Mouse (Mus musculus): Measurements from ENCODE around the gene Ntrk2. TPM values are rescaled to one million over a fixed set of nuclear protein-coding genes. Genes with fewer than 3 reads are reported as not detected.
"Not testable (repeated sequence)": the region's sequence is repeated elsewhere in the genome, so short reads cannot be mapped to it uniquely, and the experiment has no call there.

Gene Ntrk2
- polyA plus RNA-seq, 1 experiment, result 65.4 TPM

- no peak for TF ChIP-seq CTCF (IDR thresholded peaks at IDR 0.05; ENCODE audit: borderline replicate concordance, extremely low read depth, insufficient read depth, insufficient read length)
- TF ChIP-seq POLR2A (IDR thresholded peaks at IDR 0.05; ENCODE audit: borderline replicate concordance, extremely low read depth, insufficient read depth, insufficient read length, poor library complexity, severe bottlenecking), result no peak
- DNase-seq (ENCODE audit: low read depth), result peak; percentile 99
Measured at GRCm38 (mm10) chr13:59041013-59041764, 234.8 kb downstream of the Ntrk2 start.

- no peak for DNase-seq (ENCODE audit: low read depth)
- TF ChIP-seq POLR2A (IDR thresholded peaks at IDR 0.05; ENCODE audit: borderline replicate concordance, extremely low read depth, insufficient read depth, insufficient read length, poor library complexity, severe bottlenecking), result no peak
- no peak for TF ChIP-seq CTCF (IDR thresholded peaks at IDR 0.05; ENCODE audit: borderline replicate concordance, extremely low read depth, insufficient read depth, insufficient read length)
Measured at GRCm38 (mm10) chr13:59052188-59052587, 245.8 kb downstream of the Ntrk2 start.

- not testable (repeated sequence) for DNase-seq (ENCODE audit: low read depth)
Measured at GRCm38 (mm10) chr13:59054331-59054730, 248.0 kb downstream of the Ntrk2 start.

- DNase-seq (ENCODE audit: low read depth), result no peak
- TF ChIP-seq POLR2A (IDR thresholded peaks at IDR 0.05; ENCODE audit: borderline replicate concordance, extremely low read depth, insufficient read depth, insufficient read length, poor library complexity, severe bottlenecking) (no peak), CTCF (IDR thresholded peaks at IDR 0.05; ENCODE audit: borderline replicate concordance, extremely low read depth, insufficient read depth, insufficient read length) (no peak)
Measured at GRCm38 (mm10) chr13:59056859-59057258, 250.5 kb downstream of the Ntrk2 start.

- no peak for DNase-seq (ENCODE audit: low read depth)
- no peak for TF ChIP-seq CTCF (IDR thresholded peaks at IDR 0.05; ENCODE audit: borderline replicate concordance, extremely low read depth, insufficient read depth, insufficient read length)
- no peak for TF ChIP-seq POLR2A (IDR thresholded peaks at IDR 0.05; ENCODE audit: borderline replicate concordance, extremely low read depth, insufficient read depth, insufficient read length, poor library complexity, severe bottlenecking)
Measured at GRCm38 (mm10) chr13:59057886-59058285, 251.5 kb downstream of the Ntrk2 start.

DNA sequence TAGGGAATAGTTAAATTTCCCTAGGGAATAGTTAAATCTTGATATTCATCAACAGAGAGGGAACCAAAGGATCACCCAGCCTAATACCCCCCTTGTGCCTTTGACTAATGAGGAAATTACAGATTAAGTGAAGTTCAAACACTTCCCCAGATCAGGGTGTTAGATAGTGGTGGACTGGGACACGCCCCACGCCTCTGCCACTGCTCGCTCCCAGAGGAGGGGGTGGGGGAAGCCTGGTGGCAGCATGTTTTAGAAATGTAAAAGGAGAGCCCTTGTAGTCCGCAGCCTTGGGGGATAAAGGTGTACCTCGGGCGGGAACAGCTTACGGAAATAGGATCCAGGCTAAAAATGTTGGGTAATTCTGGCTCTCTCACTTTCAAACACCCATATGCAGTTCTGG is 252.7 kb downstream of the Ntrk2 start:
- TF ChIP-seq CTCF (IDR thresholded peaks at IDR 0.05; ENCODE audit: borderline replicate concordance, extremely low read depth, insufficient read depth, insufficient read length) (no peak), POLR2A (IDR thresholded peaks at IDR 0.05; ENCODE audit: borderline replicate concordance, extremely low read depth, insufficient read depth, insufficient read length, poor library complexity, severe bottlenecking) (no peak)
- no peak for DNase-seq (ENCODE audit: low read depth)

- DNase-seq (ENCODE audit: low read depth), result peak; percentile 68
- TF ChIP-seq POLR2A (IDR thresholded peaks at IDR 0.05; ENCODE audit: borderline replicate concordance, extremely low read depth, insufficient read depth, insufficient read length, poor library complexity, severe bottlenecking) (no peak), CTCF (IDR thresholded peaks at IDR 0.05; ENCODE audit: borderline replicate concordance, extremely low read depth, insufficient read depth, insufficient read length) (no peak)
Measured at GRCm38 (mm10) chr13:59065677-59066076, 259.3 kb downstream of the Ntrk2 start.

DNA sequence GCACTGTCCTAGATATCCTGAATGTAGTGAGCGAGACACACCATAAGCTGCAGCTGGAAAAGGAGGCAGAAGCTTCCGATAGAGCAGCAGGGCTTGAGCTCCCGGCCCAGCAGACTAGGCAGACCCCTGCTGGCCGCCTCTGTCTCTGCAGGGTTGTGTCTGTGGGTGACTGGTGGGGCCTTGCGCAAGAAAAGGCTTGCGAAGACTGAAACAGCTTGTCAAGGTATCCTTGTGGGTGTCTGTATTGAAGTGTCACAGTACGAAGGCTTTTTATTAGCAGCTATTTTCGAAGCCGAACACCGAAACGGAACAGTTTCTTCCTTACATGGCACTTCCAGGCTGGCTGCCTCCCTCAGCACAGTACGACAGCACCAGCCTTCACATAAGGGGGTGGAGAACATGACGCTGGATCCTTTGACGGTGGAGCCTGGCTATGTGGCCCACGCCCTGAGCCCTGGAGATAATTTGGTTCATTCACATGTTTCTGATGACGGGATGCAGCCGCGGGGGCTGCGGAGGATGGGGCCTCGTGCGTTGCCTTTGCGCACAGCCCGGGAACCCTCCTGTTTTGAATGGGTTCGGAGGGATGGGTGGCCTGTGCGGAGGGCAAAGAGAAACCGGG is 267.4 kb downstream of the Ntrk2 start:
- TF ChIP-seq CTCF (IDR thresholded peaks at IDR 0.05; ENCODE audit: borderline replicate concordance, extremely low read depth, insufficient read depth, insufficient read length) (peak; percentile 96), POLR2A (IDR thresholded peaks at IDR 0.05; ENCODE audit: borderline replicate concordance, extremely low read depth, insufficient read depth, insufficient read length, poor library complexity, severe bottlenecking) (no peak)
- peak; percentile 94 for DNase-seq (ENCODE audit: low read depth)

DNA sequence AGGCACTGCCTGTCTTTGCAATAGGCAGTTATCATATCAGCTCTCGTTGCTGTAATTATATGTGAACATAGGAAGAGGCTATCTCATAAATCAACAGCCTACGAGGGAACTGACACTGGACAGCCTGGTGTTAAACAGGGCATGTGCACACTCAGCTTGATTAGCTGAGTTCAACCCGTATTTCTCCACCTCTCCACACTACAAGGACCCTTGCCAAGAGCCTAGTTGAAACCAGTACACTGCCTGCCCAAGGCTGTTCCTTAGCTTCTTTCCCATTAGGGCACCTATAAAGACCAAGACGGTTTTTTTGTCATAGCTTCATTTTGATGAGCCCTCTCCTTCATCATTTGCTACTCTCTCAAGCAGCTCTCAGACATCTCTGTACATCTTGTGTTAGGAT is 270.1 kb downstream of the Ntrk2 start:
- DNase-seq (ENCODE audit: low read depth), result no peak
- TF ChIP-seq CTCF (IDR thresholded peaks at IDR 0.05; ENCODE audit: borderline replicate concordance, extremely low read depth, insufficient read depth, insufficient read length) (no peak), POLR2A (IDR thresholded peaks at IDR 0.05; ENCODE audit: borderline replicate concordance, extremely low read depth, insufficient read depth, insufficient read length, poor library complexity, severe bottlenecking) (no peak)

DNA sequence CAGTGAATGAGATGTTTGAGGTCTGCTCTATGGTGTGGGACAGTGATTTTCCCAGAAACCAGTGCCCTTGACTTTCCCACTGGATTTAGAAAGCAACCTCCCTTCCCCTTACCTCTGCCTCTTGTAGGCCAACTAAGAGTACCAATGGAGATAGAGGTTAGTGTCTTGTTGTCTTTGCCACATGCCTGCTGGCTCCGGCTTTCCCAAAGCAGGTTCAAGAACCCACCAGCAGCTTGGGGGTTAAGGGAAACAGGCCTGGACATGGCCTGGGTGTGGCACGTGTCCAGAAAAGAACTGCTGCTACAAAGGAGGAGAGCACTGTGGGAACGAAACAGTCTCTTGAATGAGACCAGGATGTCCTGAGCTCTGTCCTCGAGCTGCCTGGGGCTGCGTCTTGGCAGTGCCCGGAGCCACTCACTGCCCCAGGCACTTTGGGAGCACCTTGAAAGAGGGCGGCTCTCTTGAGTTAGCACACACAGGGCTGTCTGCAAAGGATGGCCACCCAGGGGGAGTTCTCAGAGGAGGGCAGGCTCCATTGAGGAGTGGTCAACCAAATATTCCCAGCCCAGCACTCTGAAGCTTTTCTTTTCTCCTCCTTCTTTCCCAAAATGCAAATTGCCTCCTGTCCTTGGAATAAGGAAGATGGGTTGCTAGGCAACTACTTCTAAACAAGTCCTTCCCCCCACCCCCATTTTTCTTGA is 273.5 kb downstream of the Ntrk2 start:
- DNase-seq (ENCODE audit: low read depth), result peak; percentile 82

DNA sequence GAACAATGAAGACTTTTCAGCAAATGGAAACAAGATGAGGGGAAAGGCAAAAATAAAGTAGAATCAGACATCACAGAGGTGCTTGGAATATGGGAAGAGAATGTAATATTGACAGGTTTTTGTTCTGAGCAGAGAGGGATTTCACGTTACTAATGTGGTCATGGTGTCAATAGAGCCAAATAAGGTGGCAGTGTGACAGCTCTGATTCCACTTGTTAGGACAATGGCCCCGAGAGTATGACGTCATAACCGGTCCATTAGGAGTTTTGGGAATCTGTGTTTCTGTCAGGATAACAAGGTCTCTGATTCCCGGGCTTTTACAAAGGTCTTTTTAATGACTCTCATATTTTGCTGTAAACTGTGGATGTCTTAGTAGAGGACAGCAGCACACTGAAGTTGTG is 274.1 kb downstream of the Ntrk2 start:
- peak; percentile 73 for DNase-seq (ENCODE audit: low read depth)

More for the DNA sequence above, 273.5 kb downstream of the Ntrk2 start:
- TF ChIP-seq POLR2A (IDR thresholded peaks at IDR 0.05; ENCODE audit: borderline replicate concordance, extremely low read depth, insufficient read depth, insufficient read length, poor library complexity, severe bottlenecking), result no peak
- no peak for TF ChIP-seq CTCF (IDR thresholded peaks at IDR 0.05; ENCODE audit: borderline replicate concordance, extremely low read depth, insufficient read depth, insufficient read length)

More for the DNA sequence above, 274.1 kb downstream of the Ntrk2 start:
- TF ChIP-seq CTCF (IDR thresholded peaks at IDR 0.05; ENCODE audit: borderline replicate concordance, extremely low read depth, insufficient read depth, insufficient read length) (no peak), POLR2A (IDR thresholded peaks at IDR 0.05; ENCODE audit: borderline replicate concordance, extremely low read depth, insufficient read depth, insufficient read length, poor library complexity, severe bottlenecking) (no peak)
